Mouse (Mus musculus): ENCODE measurements around the gene Olfr456. TPM values are rescaled to one million over a fixed set of nuclear protein-coding genes. Genes with fewer than 3 reads are reported as not detected.
"Not testable (repeated sequence)": the region's sequence is repeated elsewhere in the genome, so short reads cannot be mapped to it uniquely, and the experiment has no call there.

Olfr456 gene
- polyA plus RNA-seq, 1 experiment from 2014 or later, result not detected

DNA sequence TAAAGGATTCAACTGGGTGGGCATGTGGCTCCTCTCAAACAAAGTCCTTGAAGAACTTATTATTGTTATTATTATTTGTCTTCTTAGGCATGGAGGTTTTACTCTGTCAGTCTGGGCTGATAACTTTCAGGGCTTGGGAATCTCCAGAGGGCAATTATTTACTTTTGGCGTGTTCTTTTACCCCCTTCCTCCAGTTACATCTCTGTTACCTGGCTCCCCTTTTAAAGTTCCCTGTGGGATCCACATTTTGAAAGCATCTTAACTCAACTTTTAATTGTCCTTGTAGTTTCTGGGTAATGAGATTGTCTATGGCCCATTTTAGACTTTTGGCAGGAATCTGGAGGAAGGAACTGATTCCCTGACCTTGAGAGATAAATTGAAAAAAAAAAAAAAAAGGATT lies 10.8 kb downstream of the Olfr456 start, which contains the start of gene Olfr457:
Olfr457 (minus strand) TSS at position 101 of the 400 bp plus-strand sequence.
- H3K9me3 ChIP-seq (ENCODE audit: control insufficient read depth, low read length), result no peaks in the 10 kb centered on the region
- no peak within 1 kb of the TSS for H3K27ac ChIP-seq (replicated peaks)
- no peak within 1 kb of the TSS for H3K4me2 ChIP-seq (replicated peaks; ENCODE audit: low read depth)
- no peaks in the 10 kb centered on the region for H3K4me1 ChIP-seq (replicated peaks; ENCODE audit: control insufficient read depth, insufficient read depth)
- DNase-seq (ENCODE audit: low spot score) (no peak), ATAC-seq (ENCODE audit: low FRiP score, low TSS enrichment) (no peak)
- H3K4me3 ChIP-seq (ENCODE audit: low read depth, low read length), result no peak within 1 kb of the TSS
- no peak for TF ChIP-seq CTCF (IDR thresholded peaks at IDR 0.05; ENCODE audit: low read depth)
- TF ChIP-seq EP300 (optimal IDR thresholded peaks at IDR 0.05), result no peak
- H3K27me3 ChIP-seq (ENCODE audit: control insufficient read depth, insufficient read depth, low read length), result no peaks in the 10 kb centered on the region
- H3K36me3 ChIP-seq (ENCODE audit: control insufficient read depth, insufficient read depth, low read length), result no peaks in the 10 kb centered on the region
- H3K9ac ChIP-seq (ENCODE audit: low read length), result no peak within 1 kb of the TSS
- 46% methylated on average over 1 of the region's 1 CpGs for WGBS

DNA sequence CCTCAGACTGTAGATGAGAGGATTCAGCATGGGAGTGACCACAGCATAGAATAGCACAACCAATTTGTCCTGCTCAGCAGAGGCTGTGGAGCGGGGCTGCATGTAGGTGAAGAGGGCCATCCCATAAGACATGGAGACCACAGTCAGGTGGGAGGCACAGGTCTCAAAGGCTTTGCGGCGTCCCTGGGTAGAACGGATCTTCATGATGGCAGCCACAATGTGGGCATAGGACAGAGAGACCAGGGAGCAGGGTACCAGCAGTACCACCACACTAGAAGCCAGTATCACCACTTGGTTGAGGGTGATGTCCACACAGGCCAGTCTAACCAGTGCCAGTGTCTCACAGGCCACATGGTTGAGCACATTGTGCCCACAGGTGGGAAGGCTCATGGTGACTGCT lies 15.7 kb downstream of the Olfr456 start:
- not testable (repeated sequence) for ATAC-seq (ENCODE audit: low FRiP score, low TSS enrichment); DNase-seq (ENCODE audit: low spot score)
- WGBS, result 95% methylated on average over 4 of the region's 4 CpGs

DNA sequence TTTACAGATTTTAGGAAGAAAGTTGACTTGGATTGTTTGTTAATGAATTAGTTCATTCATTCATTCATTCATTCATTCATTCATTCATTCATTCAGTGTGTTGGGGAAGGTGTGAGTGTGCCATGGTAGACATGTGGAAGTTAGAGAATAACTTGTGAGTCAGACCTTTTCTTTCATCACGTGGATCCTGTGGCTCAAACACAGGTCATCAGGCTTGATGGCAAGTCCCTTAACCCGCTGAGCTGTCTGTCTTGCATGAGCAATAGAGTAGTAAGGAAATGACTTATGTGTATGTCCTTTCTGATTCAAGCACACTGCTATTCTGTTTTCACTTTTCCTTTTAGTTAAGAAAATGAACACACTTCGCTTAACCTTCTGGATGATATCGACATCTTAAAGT lies 16.5 kb downstream of the Olfr456 start:
- ATAC-seq (ENCODE audit: low FRiP score, low TSS enrichment) (no peak), DNase-seq (ENCODE audit: low spot score) (no peak)
- Histone ChIP-seq H3K4me2 (replicated peaks; ENCODE audit: low read depth) (no peak overlapping the region), H3K27me3 (ENCODE audit: control insufficient read depth, insufficient read depth, low read length) (no peaks in the 10 kb centered on the region), H3K9me3 (ENCODE audit: control insufficient read depth, low read length) (no peaks in the 10 kb centered on the region), H3K9ac (ENCODE audit: low read length) (no peak overlapping the region), H3K4me3 (ENCODE audit: low read depth, low read length) (no peak overlapping the region), H3K27ac (replicated peaks) (no peak overlapping the region), H3K4me1 (replicated peaks; ENCODE audit: control insufficient read depth, insufficient read depth) (no peaks in the 10 kb centered on the region), H3K36me3 (ENCODE audit: control insufficient read depth, insufficient read depth, low read length) (no peaks in the 10 kb centered on the region)
- 88% methylated on average over 4 of the region's 4 CpGs for WGBS
- TF ChIP-seq CTCF (IDR thresholded peaks at IDR 0.05; ENCODE audit: low read depth), result no peak
- TF ChIP-seq EP300 (optimal IDR thresholded peaks at IDR 0.05), result no peak

More for the DNA sequence above, 15.7 kb downstream of the Olfr456 start:
- H3K4me3 ChIP-seq (ENCODE audit: low read depth, low read length); H3K4me1 ChIP-seq (replicated peaks; ENCODE audit: control insufficient read depth, insufficient read depth); H3K9ac ChIP-seq (ENCODE audit: low read length); H3K27me3 ChIP-seq (ENCODE audit: control insufficient read depth, insufficient read depth, low read length); H3K4me2 ChIP-seq (replicated peaks; ENCODE audit: low read depth); H3K36me3 ChIP-seq (ENCODE audit: control insufficient read depth, insufficient read depth, low read length); H3K27ac ChIP-seq (replicated peaks); H3K9me3 ChIP-seq (ENCODE audit: control insufficient read depth, low read length): not testable (repeated sequence)

DNA sequence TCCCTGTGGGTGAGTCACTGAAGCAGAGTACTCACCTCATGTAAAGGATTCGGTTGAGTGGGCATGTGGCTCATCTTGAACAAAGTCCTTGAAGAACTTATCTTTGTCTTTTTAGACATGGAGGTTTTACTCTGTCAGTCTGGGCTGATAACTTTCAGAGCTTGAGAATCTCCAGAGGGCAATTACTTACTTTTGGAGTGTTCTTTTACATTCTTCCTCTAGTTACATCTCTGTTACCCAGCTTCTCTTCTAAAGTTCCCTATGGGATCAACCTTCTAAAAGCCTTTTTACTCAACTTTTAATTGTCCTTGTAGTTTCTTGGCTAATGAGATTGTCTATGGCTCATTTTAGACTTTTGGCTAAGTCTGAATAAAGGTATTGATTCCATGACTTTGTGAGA lies 21.9 kb downstream of the Olfr456 start, which contains the start of gene Olfr458:
Olfr458 (minus strand) TSS at position 101 of the 400 bp plus-strand sequence.
- ATAC-seq (ENCODE audit: low FRiP score, low TSS enrichment) (no peak), DNase-seq (ENCODE audit: low spot score) (no peak)
- TF ChIP-seq CTCF (IDR thresholded peaks at IDR 0.05; ENCODE audit: low read depth), result no peak
- TF ChIP-seq EP300 (optimal IDR thresholded peaks at IDR 0.05), result no peak
- no peak within 1 kb of the TSS for H3K4me3 ChIP-seq (ENCODE audit: low read depth, low read length)
- 69% methylated on average over 1 of the region's 1 CpGs for WGBS
- no peaks in the 10 kb centered on the region for H3K9me3 ChIP-seq (ENCODE audit: control insufficient read depth, low read length)
- H3K27me3 ChIP-seq (ENCODE audit: control insufficient read depth, insufficient read depth, low read length), result no peaks in the 10 kb centered on the region
- no peaks in the 10 kb centered on the region for H3K36me3 ChIP-seq (ENCODE audit: control insufficient read depth, insufficient read depth, low read length)
- no peak within 1 kb of the TSS for H3K27ac ChIP-seq (replicated peaks)
- H3K4me2 ChIP-seq (replicated peaks; ENCODE audit: low read depth), result no peak within 1 kb of the TSS
- no peaks in the 10 kb centered on the region for H3K4me1 ChIP-seq (replicated peaks; ENCODE audit: control insufficient read depth, insufficient read depth)
- H3K9ac ChIP-seq (ENCODE audit: low read length), result no peak within 1 kb of the TSS

DNA sequence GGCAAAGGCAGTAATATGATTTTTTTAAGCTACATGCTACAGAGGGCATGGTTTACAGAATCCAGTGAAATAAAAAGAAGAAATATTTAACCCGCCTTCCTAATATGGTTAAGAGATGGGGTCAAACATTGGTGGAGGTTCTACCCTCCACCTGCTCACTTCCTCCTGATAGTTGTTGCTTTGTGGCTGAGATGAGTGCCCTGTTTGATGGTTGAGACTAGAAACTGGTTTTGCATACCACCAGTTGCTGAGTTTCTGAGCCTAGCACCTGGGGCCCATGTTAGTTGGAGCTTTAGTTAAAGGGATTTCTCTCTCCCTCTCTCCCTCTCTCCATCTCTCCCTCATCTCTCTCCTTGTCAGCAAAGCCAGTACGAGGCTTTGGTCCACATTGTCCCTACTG lies 39.6 kb downstream of the Olfr456 start:
- H3K4me2 ChIP-seq (replicated peaks; ENCODE audit: low read depth), result no peak overlapping the region
- no peaks in the 10 kb centered on the region for H3K9me3 ChIP-seq (ENCODE audit: control insufficient read depth, low read length)
- ATAC-seq (ENCODE audit: low FRiP score, low TSS enrichment) (no peak), DNase-seq (ENCODE audit: low spot score) (no peak)
- no peaks in the 10 kb centered on the region for H3K27me3 ChIP-seq (ENCODE audit: control insufficient read depth, insufficient read depth, low read length)
- WGBS, result 84% methylated on average over 2 of the region's 2 CpGs
- H3K9ac ChIP-seq (ENCODE audit: low read length), result no peak overlapping the region
- no peak overlapping the region for H3K4me3 ChIP-seq (ENCODE audit: low read depth, low read length)
- no peaks in the 10 kb centered on the region for H3K36me3 ChIP-seq (ENCODE audit: control insufficient read depth, insufficient read depth, low read length)
- no peaks in the 10 kb centered on the region for H3K4me1 ChIP-seq (replicated peaks; ENCODE audit: control insufficient read depth, insufficient read depth)
- TF ChIP-seq CTCF (IDR thresholded peaks at IDR 0.05; ENCODE audit: low read depth), result no peak
- no peak overlapping the region for H3K27ac ChIP-seq (replicated peaks)

DNA sequence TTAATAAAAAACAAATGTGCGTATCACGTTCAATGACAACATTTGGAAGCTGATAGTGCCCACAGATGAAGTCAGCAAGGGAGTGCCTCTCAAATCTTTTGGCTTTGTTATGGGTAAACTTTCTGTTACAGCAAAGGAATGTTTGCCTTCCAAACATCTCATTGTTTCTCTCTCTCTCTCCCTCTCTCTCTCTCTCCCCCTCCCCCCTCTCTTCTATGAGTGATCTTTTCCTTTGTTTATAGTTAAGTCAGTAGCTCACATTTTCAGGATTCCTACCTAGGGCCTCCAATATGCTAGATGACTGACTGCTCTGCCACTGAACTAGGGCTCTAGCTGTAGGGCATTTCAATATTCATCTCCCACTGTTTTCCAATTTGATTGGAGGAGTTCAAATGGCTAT lies 42.5 kb downstream of the Olfr456 start:
- no peak overlapping the region for H3K4me2 ChIP-seq (replicated peaks; ENCODE audit: low read depth)
- no peak overlapping the region for H3K9ac ChIP-seq (ENCODE audit: low read length)
- no peaks in the 10 kb centered on the region for H3K36me3 ChIP-seq (ENCODE audit: control insufficient read depth, insufficient read depth, low read length)
- no peak overlapping the region for H3K4me3 ChIP-seq (ENCODE audit: low read depth, low read length)
- no peaks in the 10 kb centered on the region for H3K9me3 ChIP-seq (ENCODE audit: control insufficient read depth, low read length)
- 24% methylated on average over 2 of the region's 2 CpGs for WGBS
- H3K27me3 ChIP-seq (ENCODE audit: control insufficient read depth, insufficient read depth, low read length), result no peaks in the 10 kb centered on the region
- TF ChIP-seq CTCF (IDR thresholded peaks at IDR 0.05; ENCODE audit: low read depth) (no peak), EP300 (optimal IDR thresholded peaks at IDR 0.05) (no peak)
- ATAC-seq (ENCODE audit: low FRiP score, low TSS enrichment) (no peak), DNase-seq (ENCODE audit: low spot score) (no peak)
- H3K27ac ChIP-seq (replicated peaks), result no peak overlapping the region
- no peaks in the 10 kb centered on the region for H3K4me1 ChIP-seq (replicated peaks; ENCODE audit: control insufficient read depth, insufficient read depth)

Data from stomach, postnatal 0 days (tissue).